In the genomic region with DNA sequence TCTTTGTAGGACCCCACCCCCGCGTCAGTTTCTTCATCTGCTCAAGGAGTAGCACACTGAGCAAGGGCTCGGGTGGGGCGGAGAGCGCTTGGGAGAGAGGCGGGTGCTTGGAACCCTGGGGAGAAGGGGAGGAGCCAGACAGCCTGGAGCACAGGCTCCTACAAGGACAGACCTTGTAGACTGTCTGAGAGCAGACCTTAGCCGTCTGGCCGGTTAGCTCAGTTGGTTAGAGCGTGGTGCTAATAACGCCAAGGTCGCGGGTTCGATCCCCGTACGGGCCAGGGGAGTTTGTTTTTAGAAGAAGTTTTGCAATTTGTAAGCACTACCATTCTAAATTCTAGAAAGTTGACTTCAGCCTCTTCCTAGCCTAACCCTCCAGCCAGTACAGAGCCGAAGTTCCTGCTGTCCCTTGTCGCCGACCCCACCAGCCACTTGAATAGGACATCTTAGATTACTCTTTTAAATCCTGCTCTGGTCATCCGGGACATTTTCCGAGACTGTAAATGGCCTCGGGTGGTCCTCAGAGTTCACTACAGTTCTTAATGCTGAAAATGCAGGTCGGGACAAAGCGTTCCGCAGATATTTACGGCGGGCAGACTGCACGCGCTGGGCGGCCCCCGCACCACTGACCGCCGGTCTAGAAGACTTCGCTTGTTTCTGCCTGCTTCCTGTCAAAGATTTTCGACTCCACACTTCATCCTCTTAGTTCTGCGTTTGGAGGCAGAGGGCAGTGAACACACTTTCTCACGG, we compare ENCODE assay signal across 8 mouse cellular contexts. TPM values are rescaled to one million over a fixed set of nuclear protein-coding genes. Genes with fewer than 3 reads are reported as not detected.
DNase-seq lines count a peak whose midpoint lies in the region; ATAC-seq lines count a peak whose summit lies in the region.

No protein-coding gene starts in this region.

- H3K4me2 ChIP-seq in hindbrain, embryonic 13.5 days: peak overlapping the region; percentile 59

- H3K27me3 ChIP-seq in hindbrain, embryonic 13.5 days: peaks cover 36% of the 10 kb centered on the region

- H3K4me3 ChIP-seq in hindbrain, embryonic 13.5 days: peak overlapping the region; percentile 43

- peaks cover 29% of the 10 kb centered on the region for H3K4me1 ChIP-seq in hindbrain, embryonic 13.5 days (replicated peaks)

- ATAC-seq in hindbrain, embryonic 13.5 days (ENCODE audit: low FRiP score): peak; percentile 44; the same call in 1 of the 2 replicates

- no peaks in the 10 kb centered on the region for H3K36me3 ChIP-seq in hindbrain, embryonic 13.5 days

- WGBS in hindbrain, embryonic 13.5 days: under 1% methylated on average over 36 of the region's 36 CpGs

- DNase-seq in Muller cell, postnatal 12 days (ENCODE audit: inconsistent ontology term): peak; percentile 94
- peak; percentile 81 to 83 for DNase-seq in cerebellum, postnatal 14 days
- DNase-seq in frontal cortex, postnatal 14 days (ENCODE audit: low spot score in 2 of 2): peak; percentile 70 to 78
- DNase-seq in layer of hippocampus, postnatal 36 days: peak; percentile 83 to 85
- peak; percentile 97 for DNase-seq in lung, postnatal 36 days
- peak; percentile 95 for DNase-seq in retina, postnatal 1 day
- peak; percentile 96 for DNase-seq in urinary bladder, adult 2 months (ENCODE audit: low spot score)

- H3K9me3 ChIP-seq in hindbrain, embryonic 13.5 days: no peaks in the 10 kb centered on the region

- 0 out of 2 replicates have a peak overlapping the region, but pooled peaks have one; percentile 8 for H3K27ac ChIP-seq in hindbrain, embryonic 13.5 days

- H3K9ac ChIP-seq in hindbrain, embryonic 13.5 days: peak overlapping the region; percentile 65

RNA-seq across cellular contexts. Expression of a gene that starts 4.6 kb away (rescaled TPM):
- polyA plus RNA-seq in hindbrain, embryonic 13.5 days (2015; fragmentation: Nextera tagmentation; extraction: Ambion mirVana): 12.5 and 13.4 TPM in 2 replicates
- 10 to 100 TPM; 11.8 TPM for total RNA-seq in layer of hippocampus, postnatal 36 days (2021)
- polyA plus RNA-seq in urinary bladder, adult 2 months (2012; rRNA removed): 1.1 and 1.2 TPM in 2 replicates

RNA-seq across cellular contexts. Expression of a gene that starts 4.7 kb away (rescaled TPM):
- polyA plus RNA-seq in hindbrain, embryonic 13.5 days (2015; fragmentation: Nextera tagmentation; extraction: Ambion mirVana): 4.0 and 4.6 TPM in 2 replicates
- 10 to 100 TPM; 11.6 to 12.4 TPM for total RNA-seq in layer of hippocampus, postnatal 36 days (2021)
- polyA plus RNA-seq in urinary bladder, adult 2 months (2012; rRNA removed): 8.5 and 10.1 TPM in 2 replicates

RNA-seq across cellular contexts. Expression of a gene that starts 43.6 kb away (rescaled TPM):
- 67.3 and 67.4 TPM in 2 replicates for polyA plus RNA-seq in hindbrain, embryonic 13.5 days (2015; fragmentation: Nextera tagmentation; extraction: Ambion mirVana)
- 10 to 100 TPM; 58.5 to 68.2 TPM for total RNA-seq in layer of hippocampus, postnatal 36 days (2021)
- 49.9 and 61.5 TPM in 2 replicates for polyA plus RNA-seq in urinary bladder, adult 2 months (2012; rRNA removed)

RNA-seq across cellular contexts. Expression of a gene that starts 43.8 kb away (rescaled TPM):
- polyA plus RNA-seq in hindbrain, embryonic 13.5 days (2015; fragmentation: Nextera tagmentation; extraction: Ambion mirVana): 6.4 and 7.3 TPM in 2 replicates
- 10 to 100 TPM; 41.6 to 43.2 TPM for total RNA-seq in layer of hippocampus, postnatal 36 days (2021)
- polyA plus RNA-seq in urinary bladder, adult 2 months (2012; rRNA removed): 5.3 and 5.4 TPM in 2 replicates

Comparison
In these comparisons a context has a peak if more than half of its experiments do, and no peak if none do; other contexts are left out.
1. Peak in every context shown above with its lines: DNase-seq, ATAC-seq, H3K4me3 ChIP-seq and H3K27ac ChIP-seq.